Mouse (Mus musculus): ENCODE data around the gene Hsdl1. TPM values are rescaled to one million over a fixed set of nuclear protein-coding genes. Genes with fewer than 3 reads are reported as not detected.

Gene Hsdl1
- polyA plus RNA-seq, 1 experiment from 2014 or later, result 26.1 TPM

DNA sequence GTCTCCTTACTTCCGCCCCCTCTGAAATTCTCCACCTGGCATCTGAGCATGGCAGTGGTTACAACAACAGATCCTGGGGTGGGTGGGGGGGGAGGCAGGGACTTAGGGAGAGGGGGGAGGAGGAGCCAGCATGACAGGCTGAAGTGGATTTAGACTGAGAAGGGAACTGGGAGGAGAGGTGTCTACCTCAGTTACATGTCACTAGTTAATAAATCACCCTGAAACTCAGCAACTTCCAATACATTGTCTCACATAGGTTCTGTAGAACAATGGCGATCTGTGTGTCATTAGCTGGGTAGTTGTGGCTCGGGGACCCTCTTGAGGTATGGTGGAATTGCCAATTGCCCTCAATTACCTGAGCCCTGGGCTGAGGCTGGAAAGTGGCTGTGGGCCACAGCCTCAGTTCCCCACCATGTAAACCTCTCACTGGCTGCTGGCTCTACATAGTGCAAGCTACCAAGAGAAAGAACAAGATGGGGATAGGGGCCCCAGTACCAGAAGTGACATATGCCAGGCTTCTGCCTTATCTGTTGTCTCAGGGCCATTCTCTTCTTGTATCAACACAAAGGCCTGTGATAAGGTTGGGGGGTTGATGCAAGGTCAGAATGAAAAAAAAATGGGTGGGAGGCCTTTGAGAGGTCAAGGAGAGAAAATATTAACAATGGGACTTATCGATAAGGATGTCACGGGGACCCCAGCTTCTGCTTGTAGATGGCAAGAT is 5.6 kb upstream of the Hsdl1 start:
- no peak for TF ChIP-seq CTCF (IDR thresholded peaks at IDR 0.05)
- ATAC-seq (no peak), DNase-seq (ENCODE audit: low read depth, low spot score) (no peak)
- POLR2A ChIA-PET, result no interaction called here
- in situ Hi-C loops (cut with MboI; ENCODE audit: low pct_unique_long_range_greater_than_20kb), result no loop called here
- H3K27me3 ChIP-seq, result peaks cover 34% of the 10 kb centered on the region
- CTCF ChIA-PET, result no interaction called here

DNA sequence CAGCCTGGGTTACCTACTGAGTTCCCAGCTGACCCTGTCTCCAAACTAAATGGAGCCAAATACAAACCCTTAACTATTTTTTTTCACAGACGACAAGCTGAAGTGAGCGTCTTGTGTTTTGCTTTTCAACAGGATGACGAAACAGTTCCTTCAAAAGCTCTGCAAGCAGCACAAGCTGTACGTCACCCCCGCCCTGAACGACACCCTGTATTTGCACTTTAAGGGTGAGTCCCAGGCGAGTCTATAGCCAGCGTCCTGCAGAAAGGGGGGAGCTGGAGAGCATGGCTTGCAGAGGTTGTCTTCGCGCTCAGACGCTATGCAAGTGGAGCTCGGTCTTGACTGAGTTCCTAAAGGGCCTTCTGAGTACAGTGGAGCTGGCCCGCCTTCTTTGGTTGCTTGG is 4.1 kb upstream of the Hsdl1 start:
- H3K27me3 ChIP-seq, result peaks cover 37% of the 10 kb centered on the region
- POLR2A ChIA-PET, result no interaction called here
- in situ Hi-C loops (cut with MboI; ENCODE audit: low pct_unique_long_range_greater_than_20kb), result no loop called here
- ATAC-seq (no peak), DNase-seq (ENCODE audit: low read depth, low spot score) (no peak)
- no peak for TF ChIP-seq CTCF (IDR thresholded peaks at IDR 0.05)
- CTCF ChIA-PET, result no interaction called here

DNA sequence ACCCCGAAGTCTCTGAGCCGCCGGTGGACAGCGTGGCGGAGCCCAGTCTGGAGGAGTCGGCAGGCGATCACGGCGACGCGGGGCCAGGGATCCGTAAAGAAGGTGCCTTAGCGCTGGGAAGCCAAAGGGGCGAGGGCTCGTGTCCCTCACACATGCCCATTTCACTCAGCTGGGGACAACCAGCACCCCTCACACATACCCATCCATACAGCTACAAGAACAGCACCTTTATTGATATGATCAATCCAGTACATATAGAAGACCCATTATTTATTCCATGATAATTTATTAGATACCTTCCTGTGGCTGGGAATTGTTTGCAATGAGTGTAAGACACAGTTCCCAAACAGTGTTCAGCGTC is 363 bp upstream of the Hsdl1 start:
- H3K27me3 ChIP-seq, result peaks cover 31% of the 10 kb centered on the region
- DNase-seq (ENCODE audit: low read depth, low spot score), result no peak
- ChIA-PET POLR2A (no interaction called here), CTCF (interaction anchor here (1.4 kb wide), 1 partner anchor 13 kb away, joined by 3 read pairs; no protein-coding TSS in a partner anchor)
- no peak for TF ChIP-seq CTCF (IDR thresholded peaks at IDR 0.05)
- in situ Hi-C loops (cut with MboI; ENCODE audit: low pct_unique_long_range_greater_than_20kb), result no loop called here
- no peak for ATAC-seq

DNA sequence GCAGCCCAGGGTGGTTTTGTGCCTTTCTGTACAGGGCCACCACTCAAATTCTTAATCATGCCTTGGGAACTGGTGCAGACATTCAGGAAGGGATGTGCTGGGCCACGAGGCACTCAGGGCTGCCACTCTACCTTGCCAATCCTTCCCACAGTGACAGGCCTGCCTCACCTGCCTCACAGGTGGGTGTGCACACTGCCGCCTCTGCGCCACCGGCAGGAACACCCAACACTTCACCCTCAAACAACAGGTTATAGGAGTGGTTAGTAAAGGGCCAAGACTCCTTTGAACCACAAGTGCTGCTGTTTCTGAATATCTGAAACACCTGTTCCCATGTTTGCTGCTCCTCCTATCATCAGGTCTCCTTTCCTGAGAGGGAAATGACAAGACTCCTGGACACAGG is 2.6 kb downstream of the Hsdl1 start:
- in situ Hi-C loops (cut with MboI; ENCODE audit: low pct_unique_long_range_greater_than_20kb), result no loop called here
- ChIA-PET CTCF (no interaction called here), POLR2A (no interaction called here)
- H3K27me3 ChIP-seq, result peaks cover 20% of the 10 kb centered on the region
- no peak for TF ChIP-seq CTCF (IDR thresholded peaks at IDR 0.05)
- ATAC-seq (no peak), DNase-seq (ENCODE audit: low read depth, low spot score) (no peak)

DNA sequence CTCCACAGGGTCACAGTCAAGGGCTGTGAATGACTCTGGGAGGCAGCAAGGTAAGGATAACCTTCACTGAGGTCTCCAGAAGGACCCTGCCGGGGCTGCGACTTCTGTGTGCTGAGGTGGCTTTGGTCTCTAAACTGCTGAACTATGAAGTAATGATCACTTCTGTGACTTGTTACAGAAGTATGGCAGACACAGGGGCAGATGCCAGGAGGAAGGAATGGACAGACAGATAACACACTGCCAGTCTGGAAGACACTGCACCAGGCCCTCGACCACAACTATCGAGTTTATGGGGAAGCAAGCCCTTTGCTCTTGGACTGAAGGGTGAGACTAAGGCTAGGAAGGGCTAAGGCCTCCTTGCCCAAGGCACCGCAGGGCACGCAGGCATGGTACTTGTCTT is 3.8 kb downstream of the Hsdl1 start:
- ATAC-seq, result no peak

DNA sequence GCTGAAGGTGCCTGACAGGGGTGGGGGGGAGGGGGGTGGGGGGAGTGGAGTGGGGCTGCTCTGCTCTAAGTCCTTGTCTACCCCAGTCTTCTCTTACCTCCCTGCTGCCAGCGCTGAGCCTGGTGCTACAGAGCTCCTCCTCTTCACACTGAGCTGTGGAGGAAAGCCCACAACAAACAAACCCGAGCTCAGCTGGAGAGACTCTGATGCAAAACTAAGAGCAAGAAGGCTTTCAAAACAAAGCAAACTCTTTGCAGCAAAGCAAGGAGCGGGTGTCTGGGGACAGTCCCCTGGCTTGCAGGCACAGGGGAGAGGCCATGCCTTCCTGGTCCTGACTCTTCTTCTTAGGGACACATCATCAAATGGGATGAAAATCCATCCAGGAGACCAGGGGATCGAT is 5.1 kb downstream of the Hsdl1 start:
- ATAC-seq (no peak), DNase-seq (ENCODE audit: low read depth, low spot score) (no peak)
- H3K27me3 ChIP-seq, result no peaks in the 10 kb centered on the region
- no peak for TF ChIP-seq CTCF (IDR thresholded peaks at IDR 0.05)
- in situ Hi-C loops (cut with MboI; ENCODE audit: low pct_unique_long_range_greater_than_20kb), result no loop called here
- POLR2A ChIA-PET, result interaction anchor here (2.1 kb wide), 1 partner anchor 11 kb away, joined by 8 read pairs; the partner anchor contains the start of gene Mbtps1
- CTCF ChIA-PET, result no interaction called here

More for the DNA sequence above, 3.8 kb downstream of the Hsdl1 start:
- ChIA-PET POLR2A (no interaction called here), CTCF (no interaction called here)
- in situ Hi-C loops (cut with MboI; ENCODE audit: low pct_unique_long_range_greater_than_20kb), result no loop called here
- H3K27me3 ChIP-seq, result peaks cover 8% of the 10 kb centered on the region
- TF ChIP-seq CTCF (IDR thresholded peaks at IDR 0.05), result no peak
- no peak for DNase-seq (ENCODE audit: low read depth, low spot score)

DNA sequence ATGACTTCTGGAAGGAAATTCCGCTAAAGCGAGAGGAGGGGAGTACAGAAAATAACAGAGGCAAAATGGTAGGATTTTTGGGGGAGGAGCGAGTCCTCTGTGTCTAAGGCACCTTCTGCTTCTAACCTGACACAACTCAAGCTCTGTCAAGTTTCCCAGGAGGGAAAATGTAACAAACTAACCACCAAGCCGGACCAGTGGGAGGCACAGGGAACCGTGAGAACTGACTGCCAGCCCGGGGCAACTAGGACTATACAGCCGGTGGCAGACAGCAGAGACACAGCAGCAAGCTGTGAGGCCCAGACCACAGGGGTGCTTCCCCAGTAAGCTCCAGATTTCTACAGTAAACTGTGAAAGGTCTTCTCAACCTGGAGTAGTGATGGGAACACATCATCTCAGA is 6.0 kb downstream of the Hsdl1 start:
- in situ Hi-C loops (cut with MboI; ENCODE audit: low pct_unique_long_range_greater_than_20kb), result no loop called here
- ATAC-seq, result no peak
- POLR2A ChIA-PET, result interaction anchor here (2.1 kb wide), 1 partner anchor 10 kb away, joined by 8 read pairs; the partner anchor contains the start of gene Mbtps1
- TF ChIP-seq CTCF (IDR thresholded peaks at IDR 0.05), result no peak
- H3K27me3 ChIP-seq, result no peaks in the 10 kb centered on the region
- CTCF ChIA-PET, result no interaction called here
- DNase-seq (ENCODE audit: low read depth, low spot score), result no peak

DNA sequence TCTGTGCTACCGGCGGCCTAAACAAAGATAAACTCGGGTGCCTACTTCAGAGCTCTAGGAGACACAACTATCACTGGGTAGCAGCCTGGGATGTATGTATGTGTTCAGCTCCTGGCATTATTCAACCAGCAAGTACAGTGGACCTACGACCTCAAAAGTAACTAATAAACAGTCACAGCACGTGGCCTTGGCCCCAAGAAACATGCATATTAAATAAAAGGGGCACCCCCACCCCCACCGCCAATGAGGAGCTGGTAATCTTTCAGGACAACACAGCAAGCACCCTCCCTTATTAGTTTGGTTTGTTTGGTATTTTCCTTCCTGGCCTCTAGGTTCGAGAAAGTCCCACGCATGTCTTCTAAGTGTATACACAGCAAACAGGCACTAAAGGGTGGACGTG is 6.7 kb downstream of the Hsdl1 start:
- no peak for TF ChIP-seq CTCF (IDR thresholded peaks at IDR 0.05)
- in situ Hi-C loops (cut with MboI; ENCODE audit: low pct_unique_long_range_greater_than_20kb), result no loop called here
- H3K27me3 ChIP-seq, result no peaks in the 10 kb centered on the region
- no peak for DNase-seq (ENCODE audit: low read depth, low spot score)
- ChIA-PET CTCF (no interaction called here), POLR2A (interaction anchor here (2.1 kb wide), 1 partner anchor 10 kb away, joined by 8 read pairs; the partner anchor contains the start of gene Mbtps1)
- ATAC-seq, result no peak

DNA sequence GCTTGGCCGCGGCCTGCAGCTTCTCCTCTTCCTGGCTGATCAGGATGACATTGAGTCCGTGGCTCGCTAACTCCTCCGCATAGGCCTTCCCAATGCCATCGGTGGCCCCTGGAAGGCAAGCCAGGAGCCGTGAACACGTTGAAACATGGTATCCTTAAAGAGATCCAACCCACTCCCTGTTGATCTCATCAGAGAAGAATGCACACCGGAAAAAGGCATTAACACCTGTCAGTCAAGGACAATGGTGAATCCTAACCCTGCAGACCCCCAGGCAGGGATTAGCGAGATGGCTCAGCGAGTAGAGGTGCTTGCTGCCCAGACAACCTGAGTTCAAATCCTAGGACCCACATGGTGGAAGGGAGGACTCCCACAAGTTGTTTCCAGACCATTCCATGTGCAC is 8.6 kb downstream of the Hsdl1 start:
- no peaks in the 10 kb centered on the region for H3K27me3 ChIP-seq
- ATAC-seq, result no peak
- in situ Hi-C loops (cut with MboI; ENCODE audit: low pct_unique_long_range_greater_than_20kb), result no loop called here
- CTCF ChIA-PET, result no interaction called here
- DNase-seq (ENCODE audit: low read depth, low spot score), result no peak
- POLR2A ChIA-PET, result no interaction called here
- TF ChIP-seq CTCF (IDR thresholded peaks at IDR 0.05), result no peak

DNA sequence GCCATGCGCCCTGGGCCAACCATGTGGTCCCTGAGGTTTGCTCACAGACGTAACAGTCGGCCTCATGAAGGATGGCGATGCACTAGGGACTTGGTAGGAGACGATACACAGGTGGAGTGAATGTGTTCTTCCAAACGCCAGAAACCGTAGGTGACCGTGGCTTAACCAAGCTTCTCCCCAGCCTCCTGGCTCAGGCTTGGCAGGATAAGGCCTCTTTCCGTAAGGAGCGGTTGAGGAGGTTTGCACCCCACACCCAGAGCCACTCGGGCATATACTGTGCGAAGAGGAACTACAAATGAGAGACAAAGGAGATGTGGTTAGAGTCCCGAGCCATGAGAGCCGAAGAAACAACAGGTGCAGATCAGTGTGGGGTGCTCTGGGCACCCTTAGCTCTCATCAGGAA is 11.1 kb downstream of the Hsdl1 start:
- ATAC-seq (no peak), DNase-seq (ENCODE audit: low read depth, low spot score) (no peak)
- H3K27me3 ChIP-seq, result no peaks in the 10 kb centered on the region
- POLR2A ChIA-PET, result no interaction called here
- in situ Hi-C loops (cut with MboI; ENCODE audit: low pct_unique_long_range_greater_than_20kb), result no loop called here
- TF ChIP-seq CTCF (IDR thresholded peaks at IDR 0.05), result no peak
- CTCF ChIA-PET, result no interaction called here

DNA sequence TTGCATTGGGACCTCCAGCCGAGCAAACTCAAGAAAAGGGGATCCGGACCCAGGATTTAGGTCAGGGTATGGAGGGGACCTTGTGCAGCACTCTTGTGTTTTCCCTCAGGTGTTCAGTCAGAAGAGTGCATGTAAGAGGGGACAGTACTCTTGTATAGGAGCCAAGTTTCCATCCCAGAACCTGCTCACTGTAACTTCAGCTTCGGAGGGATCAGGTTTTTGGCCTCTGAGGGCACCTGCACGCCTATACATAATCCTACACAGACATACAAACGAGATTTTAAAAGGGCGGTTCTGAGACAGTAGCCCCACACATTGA is 15.6 kb downstream of the Hsdl1 start:
- POLR2A ChIA-PET, result interaction anchor here (0.7 to 2.2 kb wide), 2 partner anchors 9 to 51 kb away, joined by 3 to 8 read pairs; no protein-coding TSS in a partner anchor
- CTCF ChIA-PET, result interaction anchor here (1.2 kb wide), 1 partner anchor 137 kb away, joined by 3 read pairs; no protein-coding TSS in a partner anchor

More for the DNA sequence above, 15.6 kb downstream of the Hsdl1 start:
- in situ Hi-C loops (cut with MboI; ENCODE audit: low pct_unique_long_range_greater_than_20kb), result no loop called here
- DNase-seq (ENCODE audit: low read depth, low spot score), result no peak
- ATAC-seq, result no peak
- no peak for TF ChIP-seq CTCF (IDR thresholded peaks at IDR 0.05)
- no peaks in the 10 kb centered on the region for H3K27me3 ChIP-seq
